Mouse (Mus musculus): ENCODE measurements at regions not wholly inside any gene's neighbourhood (a gene's known extent, or its start where the extent isn't known, plus 50 kb on each side); places are given as distances from the start of the nearest gene placed in this dataset.
"Not testable (repeated sequence)": the region's sequence is repeated elsewhere in the genome, so short reads cannot be mapped to it uniquely, and the experiment has no call there.

- ATAC-seq (ENCODE audit: low FRiP score) (no peak), DNase-seq (ENCODE audit: low spot score) (no peak)
- Histone ChIP-seq H3K9ac (no peak overlapping the region), H3K4me2 (replicated peaks) (no peak overlapping the region), H3K9me3 (ENCODE audit: control insufficient read depth, low read length) (peaks cover 6% of the 10 kb centered on the region; the same call in 1 of the 2 replicates), H3K36me3 (replicated peaks; ENCODE audit: control insufficient read depth, insufficient read depth) (no peaks in the 10 kb centered on the region), H3K4me3 (replicated peaks; ENCODE audit: low read length) (no peak overlapping the region), H3K27ac (no peak overlapping the region), H3K4me1 (replicated peaks; ENCODE audit: control insufficient read depth, insufficient read depth, low read length) (no peaks in the 10 kb centered on the region), H3K27me3 (ENCODE audit: control insufficient read depth, insufficient read depth, low read length) (no peaks in the 10 kb centered on the region)
Observed at GRCm38 (mm10) chr7:61615156-61615555, 731.2 kb upstream of the Ndn start.

GRCm38 (mm10) chr7:61644893-61645545 lies 701.4 kb upstream of the Ndn start:
- H3K4me3 ChIP-seq (replicated peaks; ENCODE audit: low read length) = no peak overlapping the region
- H3K4me1 ChIP-seq (replicated peaks; ENCODE audit: control insufficient read depth, insufficient read depth, low read length) = no peaks in the 10 kb centered on the region
- WGBS = 71% methylated on average over 4 of the region's 4 CpGs
- peaks cover 18% of the 10 kb centered on the region for H3K9me3 ChIP-seq (ENCODE audit: control insufficient read depth, low read length)
- no peak for ATAC-seq (ENCODE audit: low FRiP score)
- no peak for DNase-seq (ENCODE audit: low spot score)
- H3K36me3 ChIP-seq (replicated peaks; ENCODE audit: control insufficient read depth, insufficient read depth) = no peaks in the 10 kb centered on the region
- no peak overlapping the region for H3K9ac ChIP-seq
- H3K27ac ChIP-seq = no peak overlapping the region
- H3K4me2 ChIP-seq (replicated peaks) = no peak overlapping the region
- H3K27me3 ChIP-seq (ENCODE audit: control insufficient read depth, insufficient read depth, low read length) = no peaks in the 10 kb centered on the region

GRCm38 (mm10) chr7:61658086-61658485 lies 688.3 kb upstream of the Ndn start:
- Histone ChIP-seq H3K4me2 (replicated peaks) (no peak overlapping the region), H3K36me3 (replicated peaks; ENCODE audit: control insufficient read depth, insufficient read depth) (no peaks in the 10 kb centered on the region), H3K4me3 (replicated peaks; ENCODE audit: low read length) (no peak overlapping the region), H3K27ac (no peak overlapping the region), H3K9ac (no peak overlapping the region), H3K4me1 (replicated peaks; ENCODE audit: control insufficient read depth, insufficient read depth, low read length) (no peaks in the 10 kb centered on the region), H3K9me3 (ENCODE audit: control insufficient read depth, low read length) (0 out of 2 replicates have a peak, but pooled peaks cover 11% of the 10 kb centered on the region), H3K27me3 (ENCODE audit: control insufficient read depth, insufficient read depth, low read length) (no peaks in the 10 kb centered on the region)
- 86% methylated on average over 3 of the region's 3 CpGs for WGBS
- DNase-seq (ENCODE audit: low spot score) (no peak), ATAC-seq (ENCODE audit: low FRiP score) (no peak)

GRCm38 (mm10) chr7:61683080-61683479 lies 663.3 kb upstream of the Ndn start:
- H3K9ac ChIP-seq = no peak overlapping the region
- no peak overlapping the region for H3K4me3 ChIP-seq (replicated peaks; ENCODE audit: low read length)
- no peak for ATAC-seq (ENCODE audit: low FRiP score)
- H3K9me3 ChIP-seq (ENCODE audit: control insufficient read depth, low read length) = no peaks in the 10 kb centered on the region
- no peaks in the 10 kb centered on the region for H3K36me3 ChIP-seq (replicated peaks; ENCODE audit: control insufficient read depth, insufficient read depth)
- no peaks in the 10 kb centered on the region for H3K27me3 ChIP-seq (ENCODE audit: control insufficient read depth, insufficient read depth, low read length)
- no peak for DNase-seq (ENCODE audit: low spot score)
- WGBS = 56% methylated on average over 1 of the region's 1 CpGs
- H3K4me2 ChIP-seq (replicated peaks) = no peak overlapping the region
- H3K4me1 ChIP-seq (replicated peaks; ENCODE audit: control insufficient read depth, insufficient read depth, low read length) = no peaks in the 10 kb centered on the region
- no peak overlapping the region for H3K27ac ChIP-seq

- H3K9me3 ChIP-seq (ENCODE audit: control insufficient read depth, low read length) = no peaks in the 10 kb centered on the region
Observed at GRCm38 (mm10) chr7:61685052-61685655, 661.2 kb upstream of the Ndn start.

GRCm38 (mm10) chr7:61726149-61726548 lies 620.2 kb upstream of the Ndn start:
- Histone ChIP-seq H3K27ac (peak overlapping the region; percentile 26; the same call in 1 of the 2 replicates), H3K9me3 (ENCODE audit: control insufficient read depth, low read length) (0 out of 2 replicates have a peak, but pooled peaks cover 3% of the 10 kb centered on the region), H3K27me3 (ENCODE audit: control insufficient read depth, insufficient read depth, low read length) (no peaks in the 10 kb centered on the region), H3K4me3 (replicated peaks; ENCODE audit: low read length) (no peak overlapping the region), H3K36me3 (replicated peaks; ENCODE audit: control insufficient read depth, insufficient read depth) (no peaks in the 10 kb centered on the region), H3K4me2 (replicated peaks) (no peak overlapping the region), H3K4me1 (replicated peaks; ENCODE audit: control insufficient read depth, insufficient read depth, low read length) (no peaks in the 10 kb centered on the region), H3K9ac (no peak overlapping the region)
- DNase-seq (ENCODE audit: low spot score) = no peak
- ATAC-seq (ENCODE audit: low FRiP score) = no peak

More at GRCm38 (mm10) chr7:61685052-61685655, 661.2 kb upstream of the Ndn start:
- no peak overlapping the region for H3K4me2 ChIP-seq (replicated peaks)
- no peak overlapping the region for H3K27ac ChIP-seq
- no peaks in the 10 kb centered on the region for H3K4me1 ChIP-seq (replicated peaks; ENCODE audit: control insufficient read depth, insufficient read depth, low read length)
- no peak overlapping the region for H3K9ac ChIP-seq
- no peak overlapping the region for H3K4me3 ChIP-seq (replicated peaks; ENCODE audit: low read length)
- WGBS = 71% methylated on average over 5 of the region's 5 CpGs
- H3K36me3 ChIP-seq (replicated peaks; ENCODE audit: control insufficient read depth, insufficient read depth) = no peaks in the 10 kb centered on the region
- DNase-seq (ENCODE audit: low spot score) (peak; percentile 22), ATAC-seq (ENCODE audit: low FRiP score) (no peak)
- H3K27me3 ChIP-seq (ENCODE audit: control insufficient read depth, insufficient read depth, low read length) = no peaks in the 10 kb centered on the region

GRCm38 (mm10) chr7:61737511-61737910 lies 608.9 kb upstream of the Ndn start:
- H3K9me3 ChIP-seq (ENCODE audit: control insufficient read depth, low read length) = peaks cover 6% of the 10 kb centered on the region; the same call in 1 of the 2 replicates
- no peak overlapping the region for H3K27ac ChIP-seq
- no peak overlapping the region for H3K9ac ChIP-seq
- no peak for ATAC-seq (ENCODE audit: low FRiP score)
- WGBS = 69% methylated on average over 1 of the region's 1 CpGs
- H3K4me1 ChIP-seq (replicated peaks; ENCODE audit: control insufficient read depth, insufficient read depth, low read length) = no peaks in the 10 kb centered on the region
- no peak for DNase-seq (ENCODE audit: low spot score)
- no peaks in the 10 kb centered on the region for H3K27me3 ChIP-seq (ENCODE audit: control insufficient read depth, insufficient read depth, low read length)
- no peak overlapping the region for H3K4me2 ChIP-seq (replicated peaks)
- H3K4me3 ChIP-seq (replicated peaks; ENCODE audit: low read length) = no peak overlapping the region
- no peaks in the 10 kb centered on the region for H3K36me3 ChIP-seq (replicated peaks; ENCODE audit: control insufficient read depth, insufficient read depth)

GRCm38 (mm10) chr7:61739336-61739735 lies 607.0 kb upstream of the Ndn start:
- DNase-seq (ENCODE audit: low spot score); H3K9me3 ChIP-seq (ENCODE audit: control insufficient read depth, low read length); H3K4me2 ChIP-seq (replicated peaks); H3K27ac ChIP-seq; ATAC-seq (ENCODE audit: low FRiP score); H3K27me3 ChIP-seq (ENCODE audit: control insufficient read depth, insufficient read depth, low read length); H3K4me3 ChIP-seq (replicated peaks; ENCODE audit: low read length); H3K4me1 ChIP-seq (replicated peaks; ENCODE audit: control insufficient read depth, insufficient read depth, low read length); H3K9ac ChIP-seq; H3K36me3 ChIP-seq (replicated peaks; ENCODE audit: control insufficient read depth, insufficient read depth): not testable (repeated sequence)
- no CpG with 5 or more reads among the region's 1 CpGs for WGBS

- no peaks in the 10 kb centered on the region for H3K27me3 ChIP-seq (ENCODE audit: control insufficient read depth, insufficient read depth, low read length)
- ATAC-seq (ENCODE audit: low FRiP score) (no peak), DNase-seq (ENCODE audit: low spot score) (peak; percentile 30)
- no peak overlapping the region for H3K4me3 ChIP-seq (replicated peaks; ENCODE audit: low read length)
- H3K27ac ChIP-seq = no peak overlapping the region
- H3K4me1 ChIP-seq (replicated peaks; ENCODE audit: control insufficient read depth, insufficient read depth, low read length) = no peaks in the 10 kb centered on the region
- no peaks in the 10 kb centered on the region for H3K36me3 ChIP-seq (replicated peaks; ENCODE audit: control insufficient read depth, insufficient read depth)
- no peak overlapping the region for H3K4me2 ChIP-seq (replicated peaks)
- no peaks in the 10 kb centered on the region for H3K9me3 ChIP-seq (ENCODE audit: control insufficient read depth, low read length)
- no peak overlapping the region for H3K9ac ChIP-seq
Observed at GRCm38 (mm10) chr7:61769826-61770225, 576.5 kb upstream of the Ndn start.

Measured in hindbrain, embryonic 14.5 days (tissue).